8 mouse cellular contexts compared by ENCODE assay signal in the genomic region with DNA sequence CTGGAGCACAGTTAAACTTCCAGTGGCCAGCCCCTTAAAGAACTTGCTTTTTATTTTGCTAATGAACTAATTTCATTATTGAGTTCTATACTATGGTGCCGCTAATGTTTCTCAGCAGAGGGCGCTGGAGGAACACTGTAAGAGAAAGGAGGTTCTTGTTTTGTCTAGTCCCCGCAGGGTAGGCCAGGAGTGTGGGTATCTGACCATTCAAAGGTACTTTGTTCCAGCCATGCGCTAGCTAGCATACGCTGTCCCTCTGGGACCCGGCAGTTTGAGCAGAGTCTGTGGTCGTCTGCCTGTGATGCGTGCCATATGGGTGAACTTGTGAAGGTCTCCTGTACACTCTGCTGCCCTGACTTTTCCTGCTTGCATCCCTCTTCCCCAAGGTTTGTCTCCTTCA.
A peak's percentile ranks its signal among the peaks of the same experiment; 100 is the strongest.
DNase-seq lines count a peak whose midpoint lies in the region; ATAC-seq lines count a peak whose summit lies in the region.

No protein-coding gene starts in this region.

- no peak overlapping the region for H3K27ac ChIP-seq in forebrain, embryonic 14.5 days (ENCODE audit: low read depth, low read length)
- no peak overlapping the region for H3K27ac ChIP-seq in kidney, embryonic 14.5 days (ENCODE audit: low read depth, low read length)

- H3K4me2 ChIP-seq in forebrain, embryonic 14.5 days (ENCODE audit: low read length): peak overlapping the region; percentile 37; the same call in 1 of the 2 replicates
- peak overlapping the region; percentile 22; the same call in 1 of the 2 replicates for H3K4me2 ChIP-seq in kidney, embryonic 14.5 days (replicated peaks; ENCODE audit: low read depth, low read length)

- WGBS in forebrain, embryonic 14.5 days: 2% methylated on average over 8 of the region's 8 CpGs
- 7% methylated on average over 8 of the region's 8 CpGs for WGBS in kidney, embryonic 14.5 days

- DNase-seq in lung, postnatal 10 days: peak; percentile 1
- DNase-seq in lung, postnatal 14 days: no peak
- peak; percentile 11 for DNase-seq in adrenal gland, adult 8-10 months
- peak; percentile 87 for DNase-seq in forebrain, embryonic 14.5 days (ENCODE audit: low spot score)
- peak; percentile 55 for DNase-seq in liver
- peak; percentile 15 for DNase-seq in ovary, postnatal 14 days (ENCODE audit: low spot score)
- DNase-seq in lung, postnatal 4 days: no peak

- H3K36me3 ChIP-seq in forebrain, embryonic 14.5 days (ENCODE audit: control insufficient read depth, insufficient read depth, low read length): no peaks in the 10 kb centered on the region
- H3K36me3 ChIP-seq in kidney, embryonic 14.5 days (ENCODE audit: control insufficient read depth, insufficient read depth, low read length): no peaks in the 10 kb centered on the region

- no peak overlapping the region for H3K9ac ChIP-seq in forebrain, embryonic 14.5 days (ENCODE audit: low read length)
- no peak overlapping the region for H3K9ac ChIP-seq in kidney, embryonic 14.5 days (ENCODE audit: low read depth, low read length)

- no peaks in the 10 kb centered on the region for H3K4me1 ChIP-seq in forebrain, embryonic 14.5 days (ENCODE audit: control insufficient read depth, insufficient read depth, low read length)
- peaks cover 12% of the 10 kb centered on the region; the same call in 1 of the 2 replicates for H3K4me1 ChIP-seq in kidney, embryonic 14.5 days (ENCODE audit: control insufficient read depth, insufficient read depth, low read length)

- H3K9me3 ChIP-seq in forebrain, embryonic 14.5 days (replicated peaks; ENCODE audit: control insufficient read depth, low read length): no peaks in the 10 kb centered on the region
- H3K9me3 ChIP-seq in kidney, embryonic 14.5 days (ENCODE audit: control insufficient read depth, low read length): no peaks in the 10 kb centered on the region

- ATAC-seq in forebrain, embryonic 14.5 days: peak; percentile 92
- peak; percentile 90 for ATAC-seq in kidney, embryonic 14.5 days (ENCODE audit: low FRiP score, low TSS enrichment)

- H3K27me3 ChIP-seq in forebrain, embryonic 14.5 days (replicated peaks; ENCODE audit: control insufficient read depth, insufficient read depth, low read length): no peaks in the 10 kb centered on the region
- H3K27me3 ChIP-seq in kidney, embryonic 14.5 days (ENCODE audit: control insufficient read depth, insufficient read depth, low read length): no peaks in the 10 kb centered on the region

- H3K4me3 ChIP-seq in forebrain, embryonic 14.5 days (ENCODE audit: low read depth, low read length): no peak overlapping the region
- H3K4me3 ChIP-seq in kidney, embryonic 14.5 days (ENCODE audit: low read length): no peak overlapping the region

Comparison
In these comparisons a context has a peak if more than half of its experiments do, and no peak if none do; other contexts are left out.
1. DNase-seq: peak in lung, postnatal 10 days (single experiment), adrenal gland, adult 8-10 months (single experiment), forebrain, embryonic 14.5 days (single experiment), liver (single experiment) and ovary, postnatal 14 days (single experiment); none in lung, postnatal 14 days (single experiment) and lung, postnatal 4 days (0 of 2).